Mouse (Mus musculus) G1E-ER4 (cell line): ENCODE results near the gene Fam129c. TPM values are rescaled to one million over a fixed set of nuclear protein-coding genes. Genes with fewer than 3 reads are reported as not detected.

Experiments
- GATA1 ChIP-seq: IDR thresholded peaks from one replicate; pipeline ENCODE4 v1.8.0; 2012; ENCODE audit warnings: low read length, inconsistent platforms
- polyA plus RNA-seq: library from polyadenylated mRNA; stranded (reverse); fragments of >175 nt; gene quantifications from 2 replicates; pipeline ENCODE4 v1.2.3, GENCODE M21; 2012

The Fam129c gene
- polyA plus RNA-seq, 1 experiment: 8.6 TPM

DNA sequence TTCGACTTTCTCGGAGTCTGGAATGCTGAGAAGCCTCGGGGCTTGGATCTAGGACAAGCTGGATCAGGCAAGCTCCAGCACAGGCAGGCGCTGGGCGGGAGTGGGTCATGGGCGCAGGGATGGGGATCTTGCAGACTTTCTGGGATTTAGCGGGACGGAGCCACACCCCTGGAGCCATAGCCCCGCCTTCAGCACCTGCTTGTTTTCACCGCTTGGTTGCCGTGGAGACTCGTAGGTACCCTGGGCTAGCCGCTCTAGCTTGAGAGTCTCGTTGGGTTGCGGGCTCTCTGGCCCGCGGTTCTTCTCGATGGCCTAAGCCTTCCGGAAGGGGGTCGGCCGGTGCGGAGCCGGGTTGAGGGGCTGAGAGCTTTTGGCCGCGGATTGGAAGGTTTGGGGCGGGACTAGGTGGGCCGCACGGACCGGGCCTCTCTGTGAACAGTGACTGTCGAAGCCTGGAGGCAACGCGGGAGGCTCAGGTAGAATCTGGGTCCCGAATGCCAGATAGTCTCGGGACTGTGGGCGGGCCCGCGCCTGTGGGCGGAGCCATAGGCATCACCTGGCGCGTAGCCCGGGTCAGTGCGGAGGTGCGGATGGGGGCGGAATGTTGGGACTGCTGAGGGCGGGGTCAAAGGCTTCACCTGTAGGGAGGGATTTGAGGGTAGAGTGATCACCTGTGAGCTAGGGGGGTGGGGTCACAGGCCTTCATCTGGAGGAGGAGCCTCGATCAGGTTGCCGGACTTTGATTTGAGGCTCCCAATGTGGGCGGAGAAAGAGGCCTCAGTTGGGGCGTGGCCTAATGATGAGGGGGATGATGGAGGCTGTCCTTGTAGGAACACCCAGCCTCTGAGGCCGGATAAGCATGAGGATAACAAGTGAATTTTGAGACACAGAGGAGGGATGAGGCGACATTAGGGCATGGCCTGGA is 27.8 kb upstream of the Fam129c start:
- no peak for TF ChIP-seq GATA1

DNA sequence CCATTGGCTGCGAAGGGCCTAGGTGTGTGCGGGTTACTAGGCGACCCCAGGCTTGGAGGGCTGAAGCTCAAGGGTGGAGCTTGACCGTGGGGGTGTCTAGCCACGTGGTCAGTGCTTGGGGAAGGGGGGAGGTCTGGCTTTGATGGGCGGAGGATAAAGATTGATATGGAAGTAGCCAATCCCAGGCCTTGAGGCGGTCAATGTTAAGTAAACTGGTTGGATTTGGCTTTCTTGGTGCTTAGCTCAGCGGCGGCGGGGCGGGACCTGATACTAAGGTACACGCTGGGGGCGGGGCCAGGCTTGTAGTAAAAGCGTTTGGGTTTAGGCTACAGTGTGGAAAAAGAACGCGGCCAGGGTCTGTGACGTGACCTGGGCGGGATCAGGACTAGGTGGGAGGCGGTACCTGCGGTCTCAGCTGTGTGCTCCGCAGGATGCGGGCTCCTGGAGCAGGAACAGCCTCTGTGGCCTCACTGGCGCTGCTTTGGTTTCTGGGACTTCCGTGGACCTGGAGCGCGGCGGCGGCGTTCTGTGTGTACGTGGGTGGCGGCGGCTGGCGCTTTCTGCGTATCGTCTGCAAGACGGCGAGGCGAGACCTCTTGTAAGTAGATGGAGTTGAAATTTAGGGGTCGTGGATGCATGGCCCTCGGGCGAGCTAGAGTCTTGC is 27.0 kb upstream of the Fam129c start:
- no peak for TF ChIP-seq GATA1

DNA sequence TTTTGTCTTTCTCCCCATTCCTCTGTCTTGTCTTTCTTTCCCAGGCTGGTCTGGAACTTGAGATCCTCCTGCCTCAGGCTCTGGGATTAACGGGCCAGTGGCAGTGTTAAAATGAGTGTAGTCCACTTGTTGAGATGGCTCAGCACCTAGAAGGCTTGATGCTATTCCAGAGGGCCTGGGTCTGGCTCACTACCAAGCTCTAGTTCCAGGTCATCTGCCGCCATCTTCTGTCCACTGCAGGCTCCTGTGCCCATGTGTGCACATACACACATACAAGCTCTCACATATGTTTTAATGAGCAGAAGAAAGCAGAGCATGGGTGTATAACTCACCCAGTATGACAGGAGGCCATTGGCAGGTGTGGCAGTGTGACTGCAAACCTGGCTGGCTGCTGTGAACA is 25.4 kb upstream of the Fam129c start:
- TF ChIP-seq GATA1: no peak

DNA sequence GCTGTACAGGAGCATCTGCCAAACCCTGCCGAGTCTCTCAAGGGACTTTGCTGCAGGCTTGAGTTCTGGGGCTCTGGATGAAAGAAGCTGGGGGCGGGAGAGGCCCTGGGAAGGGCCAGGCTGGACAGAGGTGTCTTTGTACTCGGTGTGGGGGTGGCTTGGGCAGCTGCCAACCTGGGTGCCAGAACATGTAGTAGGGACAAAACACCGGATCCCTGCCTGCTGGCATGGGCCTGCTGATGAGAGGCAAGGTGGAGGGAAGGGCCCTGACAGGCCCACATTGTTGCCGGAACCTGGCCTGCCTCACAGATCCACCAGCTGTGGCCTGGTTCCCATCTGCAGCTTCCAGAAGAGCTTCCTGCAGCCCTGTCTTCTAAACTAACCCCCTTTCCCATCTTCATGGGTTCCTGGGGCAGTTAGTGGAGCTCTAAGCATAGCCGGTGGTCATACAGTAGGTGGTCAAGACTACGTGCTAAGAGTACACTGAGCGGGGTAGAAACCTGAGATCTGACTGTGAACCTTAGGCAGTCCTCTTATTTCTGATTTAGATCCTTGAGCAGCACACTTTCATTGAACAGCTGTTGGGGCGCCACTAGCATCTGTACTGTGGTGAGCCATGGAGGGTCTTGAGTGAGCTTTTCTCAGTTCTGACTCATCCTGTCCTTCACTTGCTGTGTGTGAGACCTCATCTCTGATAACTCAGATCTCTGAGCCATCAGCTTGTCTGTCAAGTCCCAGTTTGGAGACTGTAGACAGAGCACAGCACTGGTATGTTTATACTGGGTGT is 24.4 kb upstream of the Fam129c start:
- TF ChIP-seq GATA1: no peak

DNA sequence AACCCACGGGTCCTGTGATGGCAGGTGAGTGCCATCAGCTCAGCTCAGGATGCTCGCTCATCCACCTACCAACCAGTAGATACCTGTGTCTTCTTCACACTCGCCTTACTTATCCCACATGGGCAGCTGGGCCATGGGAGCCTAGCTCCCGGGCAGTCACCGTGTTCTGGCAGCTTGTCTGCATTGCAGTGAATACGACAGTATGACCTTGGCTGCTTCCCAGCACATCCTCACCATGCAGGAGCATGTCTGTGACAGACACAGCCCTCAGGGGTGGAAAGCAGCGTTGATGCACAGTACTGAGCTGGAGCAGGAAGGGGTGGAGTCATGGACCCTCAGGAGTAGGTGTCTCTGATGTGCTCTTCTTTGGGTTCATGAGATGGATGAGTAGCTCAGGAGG is 23.0 kb upstream of the Fam129c start:
- TF ChIP-seq GATA1: no peak

DNA sequence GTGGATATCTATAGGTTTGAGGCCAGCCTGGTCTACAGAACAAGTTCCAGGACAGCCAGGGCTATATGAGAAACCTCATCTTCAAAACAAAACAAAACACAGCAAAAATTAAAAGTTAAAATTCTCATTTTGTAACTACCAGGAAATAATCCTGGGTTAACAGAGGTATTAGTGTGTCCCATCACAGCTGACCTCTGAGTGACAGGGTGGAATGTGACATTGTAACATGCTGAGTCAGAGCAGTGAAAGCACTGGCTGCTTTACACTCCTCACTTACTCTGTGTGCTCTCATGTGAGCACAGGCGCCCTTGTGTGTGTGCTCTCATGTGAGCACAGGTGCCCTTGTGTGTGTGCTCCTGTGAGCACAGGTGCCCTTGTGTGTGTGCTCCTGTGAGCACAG is 22.4 kb upstream of the Fam129c start:
- TF ChIP-seq GATA1: no peak

DNA sequence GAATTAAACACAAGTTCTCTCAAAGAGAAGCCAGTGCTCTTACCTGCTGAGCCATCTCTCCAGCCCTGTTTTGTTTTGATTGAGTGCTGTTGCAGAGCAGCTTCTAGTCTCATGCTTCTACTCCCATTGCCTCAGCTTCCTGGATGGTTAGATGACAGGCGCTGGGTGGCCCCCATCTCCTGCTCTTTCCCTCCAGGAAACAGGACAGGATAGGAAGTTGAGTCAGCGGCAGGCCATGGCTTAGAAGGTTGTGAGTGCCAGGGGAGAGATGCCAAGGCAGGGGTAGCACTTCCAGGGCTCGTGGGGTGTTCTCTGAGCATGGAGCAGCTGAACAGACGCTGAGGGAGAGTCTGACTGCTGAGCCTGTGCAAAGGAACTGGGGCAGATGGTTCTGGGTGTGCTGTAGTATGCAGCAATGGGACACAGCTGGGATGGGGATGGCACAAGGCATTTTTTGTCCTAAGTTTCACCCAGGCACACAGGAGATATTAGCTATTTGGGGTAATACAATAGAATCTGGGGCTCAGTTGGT is 19.5 kb upstream of the Fam129c start:
- TF ChIP-seq GATA1: no peak

DNA sequence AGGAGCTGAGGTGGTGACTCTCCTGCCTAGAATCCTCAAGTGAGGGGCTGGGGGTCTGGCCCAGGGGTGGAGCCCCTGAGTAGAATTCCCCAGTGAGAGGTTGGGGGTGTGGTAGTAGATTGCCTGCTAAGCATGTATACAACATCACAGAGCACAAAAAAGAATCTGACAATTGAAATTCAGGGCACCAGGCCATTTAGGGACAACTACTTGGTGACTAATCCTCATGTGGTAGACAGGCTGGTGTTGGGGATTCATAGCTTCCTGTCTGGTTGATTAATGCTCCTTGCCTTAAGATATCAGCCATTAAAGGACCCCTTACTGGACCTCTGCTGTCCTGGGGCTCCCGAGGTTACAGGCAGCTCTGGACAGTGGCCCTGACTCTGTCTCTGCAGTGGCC is 18.4 kb upstream of the Fam129c start:
- no peak for TF ChIP-seq GATA1

DNA sequence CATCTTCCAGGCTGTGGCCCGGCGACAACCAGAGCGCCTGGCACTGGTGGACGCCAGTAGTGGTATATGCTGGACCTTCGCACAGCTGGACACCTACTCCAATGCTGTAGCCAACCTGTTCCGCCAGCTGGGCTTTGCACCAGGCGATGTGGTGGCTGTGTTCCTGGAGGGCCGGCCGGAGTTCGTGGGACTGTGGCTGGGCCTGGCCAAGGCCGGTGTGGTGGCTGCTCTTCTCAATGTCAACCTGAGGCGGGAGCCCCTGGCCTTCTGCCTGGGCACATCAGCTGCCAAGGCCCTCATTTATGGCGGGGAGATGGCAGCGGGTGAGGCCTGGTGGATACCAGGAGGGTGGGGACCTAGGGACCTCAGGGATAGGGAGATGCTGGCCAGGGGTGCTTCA is 18.0 kb upstream of the Fam129c start:
- no peak for TF ChIP-seq GATA1

DNA sequence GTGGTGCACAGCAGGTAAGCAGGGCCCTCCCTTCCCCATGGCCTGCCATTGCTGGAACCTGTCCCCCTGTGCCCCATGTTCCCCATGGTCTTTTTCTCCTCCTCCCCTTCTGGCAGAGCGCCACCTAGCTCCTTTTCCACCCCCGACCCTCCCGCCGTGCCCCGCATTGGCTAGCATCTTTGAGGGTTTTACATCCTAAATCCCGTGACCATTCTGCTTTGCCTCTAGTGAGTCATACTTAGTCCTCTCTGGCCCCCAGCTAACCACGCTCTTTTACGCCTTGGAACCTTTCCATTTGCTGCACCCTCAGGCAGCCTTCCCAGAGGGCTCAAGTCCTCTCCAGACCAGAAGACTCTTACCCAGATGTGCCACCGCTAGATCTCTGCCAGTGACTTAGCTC is 17.2 kb upstream of the Fam129c start:
- TF ChIP-seq GATA1: no peak

DNA sequence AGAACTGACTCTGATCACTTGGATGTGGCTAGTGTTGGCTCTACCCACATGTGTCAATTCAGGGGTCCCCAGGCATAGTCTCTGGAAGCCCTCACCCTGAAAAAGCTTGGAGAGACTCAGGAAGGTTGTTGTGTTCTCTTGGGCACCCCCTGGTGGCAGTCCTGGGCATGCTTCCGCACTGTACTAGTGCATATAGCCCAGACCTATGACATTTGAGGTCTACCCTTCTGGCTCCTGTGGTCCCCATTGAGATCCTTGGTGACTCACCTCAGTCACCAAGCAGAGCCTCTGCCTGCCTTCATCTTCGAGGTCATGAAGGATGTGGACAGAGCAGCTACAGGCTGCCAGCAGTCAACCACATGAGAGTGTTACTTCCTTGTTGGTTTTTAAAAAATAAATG is 10.6 kb upstream of the Fam129c start:
- no peak for TF ChIP-seq GATA1

DNA sequence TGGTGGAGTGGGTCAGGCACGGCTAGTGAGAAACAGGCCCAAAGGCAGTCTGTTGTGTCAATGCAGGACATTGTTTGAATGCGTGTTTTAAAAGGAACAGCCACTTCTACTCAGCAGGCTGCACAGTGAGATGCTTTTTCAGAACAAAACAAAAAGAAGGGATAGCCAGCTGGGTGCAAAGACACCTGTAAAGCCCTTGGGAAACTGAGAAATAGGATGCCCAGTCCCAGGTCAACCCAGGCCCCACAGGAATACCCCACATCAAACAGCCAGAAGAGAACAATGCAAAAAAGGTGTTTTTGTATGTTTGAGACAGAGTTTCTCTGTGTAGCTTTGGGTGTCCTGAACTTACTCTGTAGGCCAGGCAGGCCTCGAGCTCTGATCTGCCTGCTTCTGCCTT is 8.7 kb upstream of the Fam129c start:
- TF ChIP-seq GATA1: no peak

DNA sequence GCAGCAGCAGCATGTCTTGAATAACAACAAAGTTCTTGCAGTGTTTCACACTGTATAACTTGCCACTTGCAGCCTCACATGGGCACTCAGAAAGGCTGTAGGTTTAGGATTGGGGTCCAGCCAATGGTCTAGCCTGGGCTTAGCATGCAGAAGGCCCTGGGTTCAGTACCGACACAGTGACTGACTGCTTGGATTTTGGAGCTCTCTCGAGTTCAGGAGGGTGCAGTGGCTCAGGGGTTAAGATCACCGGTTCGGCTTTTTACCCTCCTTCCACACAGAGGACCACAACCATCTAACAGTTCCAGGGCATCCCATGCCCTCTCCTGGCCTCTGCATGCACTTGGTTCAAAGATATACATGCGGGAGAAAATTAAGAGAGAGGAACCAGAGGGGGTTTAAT is 6.4 kb upstream of the Fam129c start:
- TF ChIP-seq GATA1: no peak

DNA sequence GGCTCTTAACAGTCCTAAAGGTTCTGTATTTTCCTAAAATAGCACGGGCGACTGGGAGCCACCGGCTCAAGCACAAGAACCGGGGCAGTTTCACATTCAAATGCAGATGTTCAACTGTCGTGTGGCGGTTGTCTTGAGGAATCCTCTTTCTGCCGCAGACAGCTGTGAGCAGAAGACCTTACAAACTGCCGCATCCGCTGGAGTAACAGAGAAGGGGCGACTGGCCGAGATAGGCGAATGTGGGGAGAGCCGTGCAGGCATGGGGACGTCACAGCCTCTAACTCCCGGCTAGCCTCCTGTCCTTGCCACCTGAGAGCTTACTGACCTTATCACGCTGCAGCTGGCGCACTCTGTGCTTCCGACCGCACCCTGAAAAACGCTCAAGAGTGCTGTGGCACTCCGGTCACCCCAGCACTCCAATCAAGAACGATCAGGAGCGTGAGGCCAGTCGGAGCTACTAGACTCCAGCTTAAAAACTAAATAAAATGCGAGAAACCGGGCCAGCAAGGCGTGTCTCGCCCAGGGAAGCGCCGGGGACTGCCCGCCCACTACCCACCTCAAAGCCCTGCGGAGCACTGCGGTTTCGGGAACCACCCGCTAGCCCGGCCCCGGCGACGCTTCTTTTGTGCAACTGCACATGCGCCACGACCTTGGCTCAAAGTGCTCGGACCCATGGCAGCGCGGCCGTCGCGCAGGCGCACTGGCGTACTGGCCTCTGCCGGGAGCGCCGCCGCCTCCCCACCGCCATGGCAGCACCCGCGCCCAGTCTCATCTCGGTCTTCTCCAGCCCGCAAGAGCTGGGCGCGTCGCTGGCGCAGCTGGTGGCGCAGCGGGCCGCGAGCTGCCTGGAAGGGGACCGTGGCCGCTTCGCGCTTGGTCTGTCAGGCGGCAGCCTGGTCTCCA is 5.7 kb upstream of the Fam129c start, which contains the start of gene Pgls:
Pgls (plus strand) TSS at position 706 of the 903 bp plus-strand sequence.
- TF ChIP-seq GATA1: no peak
